Mouse (Mus musculus): ENCODE measurements around the gene Sec22b.

- TF ChIP-seq CTCF (IDR thresholded peaks at IDR 0.05; ENCODE audit: low read depth, low read length) (peak; percentile 43), EP300 (IDR thresholded peaks at IDR 0.05; ENCODE audit: insufficient read depth, low read depth, low read length) (no peak), POLR2A (IDR thresholded peaks at IDR 0.05; ENCODE audit: insufficient read depth, low read length) (no peak)
These were observed 21.8 kb upstream of the Sec22b start for GRCm38 (mm10) chr3:97879222-97879621.

Data from ES-Bruce4 (cell line).